Mouse (Mus musculus) myocyte (in vitro differentiated cells): ENCODE measurements around the gene Wdr95. TPM values are rescaled to one million over a fixed set of nuclear protein-coding genes. Genes with fewer than 3 reads are reported as not detected.

Source experiments
- H3K27me3 ChIP-seq: one replicate; pipeline ENCODE4 v1.6.1; 2011; ENCODE audit not compliant: control insufficient read depth, insufficient read depth, insufficient read length
- H3K36me3 ChIP-seq: one replicate; pipeline ENCODE4 v1.6.1; 2011; ENCODE audit not compliant: control insufficient read depth, insufficient read depth
- H3K4me2 ChIP-seq: one replicate; pipeline ENCODE4 v1.6.1; 2011; ENCODE audit warnings: low read depth, control low read depth
- H3K4me3 ChIP-seq: one replicate; pipeline ENCODE4 v1.5.1; 2011; ENCODE audit warnings: mild to moderate bottlenecking, control low read depth, moderate library complexity
- H3K79me2 ChIP-seq: one replicate; pipeline ENCODE4 v1.6.1; 2011; ENCODE audit not compliant: control insufficient read depth, insufficient read depth
- H3ac ChIP-seq: one replicate; pipeline ENCODE4 v1.6.1; 2011; ENCODE audit not compliant: control insufficient read depth, insufficient read length
- CEBPB ChIP-seq: IDR thresholded peaks from 2 replicates; pipeline ENCODE4 v1.6.1; 2011; ENCODE audit warnings: mild to moderate bottlenecking, moderate library complexity; ENCODE audit not compliant: poor library complexity, insufficient read depth, severe bottlenecking
- E2F4 ChIP-seq: IDR thresholded peaks from one replicate; pipeline ENCODE4 v1.6.1; 2011; ENCODE audit warnings: mild to moderate bottlenecking, control low read depth, moderate library complexity; ENCODE audit not compliant: insufficient read depth
- MAX ChIP-seq: IDR thresholded peaks from one replicate; pipeline ENCODE4 v1.6.1; 2011; ENCODE audit warnings: low read depth, mild to moderate bottlenecking, control low read depth
- MYOD1 ChIP-seq, 3 experiments: IDR thresholded peaks; one replicate each; pipeline ENCODE4 v1.6.1; 2011; ENCODE audit warnings: control low read depth in 2 of 3, low read depth in 2 of 3, mild to moderate bottlenecking in 2 of 3, moderate library complexity in 1 of 3; ENCODE audit not compliant: insufficient read length in 2 of 3, control insufficient read depth in 1 of 3
- MYOG ChIP-seq, 3 experiments: IDR thresholded peaks; one replicate each; pipeline ENCODE4 v1.6.1; 2011; ENCODE audit warnings: control low read depth in 2 of 3, low read depth in 2 of 3, mild to moderate bottlenecking in 2 of 3; ENCODE audit not compliant: insufficient read length in 2 of 3, control insufficient read depth in 1 of 3, insufficient read depth in 1 of 3
- POLR2A ChIP-seq: IDR thresholded peaks from one replicate; pipeline ENCODE4 v1.6.1; 2011; ENCODE audit warnings: low read depth, mild to moderate bottlenecking, control low read depth, moderate library complexity; ENCODE audit not compliant: insufficient read length
- POLR2AphosphoS2 ChIP-seq: IDR thresholded peaks from one replicate; pipeline ENCODE4 v1.6.1; 2011; ENCODE audit warnings: low read depth, control low read depth; ENCODE audit not compliant: insufficient read length
- REST ChIP-seq: IDR thresholded peaks from one replicate; pipeline ENCODE4 v1.6.1; 2011; ENCODE audit warnings: mild to moderate bottlenecking, control low read depth, moderate library complexity; ENCODE audit not compliant: insufficient read depth, insufficient read length
- SRF ChIP-seq: IDR thresholded peaks from one replicate; pipeline ENCODE4 v1.6.1; 2011; ENCODE audit warnings: low read depth; ENCODE audit not compliant: control insufficient read depth, insufficient read length
- TCF12 ChIP-seq: IDR thresholded peaks from one replicate; pipeline ENCODE4 v1.6.1; 2011; ENCODE audit warnings: mild to moderate bottlenecking, control low read depth; ENCODE audit not compliant: poor library complexity, insufficient read depth, severe bottlenecking
- TCF3 ChIP-seq: IDR thresholded peaks from one replicate; pipeline ENCODE4 v1.6.1; 2011; ENCODE audit warnings: low read depth, control low read depth; ENCODE audit not compliant: insufficient read length
- USF1 ChIP-seq: IDR thresholded peaks from one replicate; pipeline ENCODE4 v1.6.1; 2011; ENCODE audit warnings: low read depth, mild to moderate bottlenecking, control low read depth, moderate library complexity
- polyA plus RNA-seq: library from polyadenylated mRNA; unstranded; fragments of >200 nt; fragmentation: generic; extraction: Trizol; gene quantifications from one replicate; pipeline ENCODE4 v1.2.1, GENCODE M21; 2012; ENCODE audit warnings: missing spikeins

The Wdr95 gene
- polyA plus RNA-seq, 1 experiment, result 0.07 TPM

- Histone ChIP-seq H3K27me3 (no peaks in the 10 kb centered on the region), H3K79me2 (no peaks in the 10 kb centered on the region), H3K36me3 (no peaks in the 10 kb centered on the region), H3ac (no peak overlapping the region), H3K4me3 (no peak overlapping the region), H3K4me2 (no peak overlapping the region)
- TF ChIP-seq MYOG (IDR thresholded peaks at IDR 0.05; ENCODE audit: control insufficient read depth in 1 of 3, insufficient read depth in 1 of 3, insufficient read length in 2 of 3, low read depth in 2 of 3) (no peak), POLR2AphosphoS2 (no peak), REST (no peak), POLR2A (no peak), USF1 (no peak), MAX (no peak), MYOD1 (IDR thresholded peaks at IDR 0.05; ENCODE audit: control insufficient read depth in 1 of 3, insufficient read length in 2 of 3, low read depth in 2 of 3) (no peak), E2F4 (no peak), TCF12 (no peak), TCF3 (no peak), SRF (no peak), CEBPB (no peak)
These were observed 61.5 kb downstream of the Wdr95 start for GRCm38 (mm10) chr5:149589932-149590331.

DNA sequence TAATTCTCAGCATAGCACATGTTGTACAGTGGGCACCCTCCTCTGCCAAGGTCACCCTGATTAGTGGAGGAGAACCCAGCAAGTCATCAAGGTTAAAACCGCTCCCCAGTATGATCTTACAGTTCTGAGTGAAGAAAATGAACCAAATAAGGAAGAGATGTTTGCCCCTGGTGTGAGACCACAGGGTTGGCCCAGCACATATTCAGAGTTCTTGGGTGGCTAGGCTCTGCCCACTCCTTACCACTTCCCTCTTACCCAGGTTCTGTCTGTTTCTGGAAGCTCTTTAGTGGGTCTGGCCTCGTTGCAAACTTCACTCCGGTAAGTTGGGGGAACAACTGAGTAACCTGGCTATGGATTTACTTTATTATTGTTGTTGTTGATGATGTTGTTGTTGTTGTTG is 65.7 kb downstream of the Wdr95 start:
- Histone ChIP-seq H3K4me2 (no peak overlapping the region), H3K4me3 (no peak overlapping the region), H3K27me3 (no peaks in the 10 kb centered on the region), H3ac (no peak overlapping the region), H3K79me2 (no peaks in the 10 kb centered on the region), H3K36me3 (no peaks in the 10 kb centered on the region)
- TF ChIP-seq MAX, result no peak
- TF ChIP-seq USF1, result no peak
- TF ChIP-seq REST, result no peak
- TF ChIP-seq TCF12, result no peak
- TF ChIP-seq POLR2AphosphoS2, result no peak
- no peak for TF ChIP-seq MYOD1 (IDR thresholded peaks at IDR 0.05; ENCODE audit: control insufficient read depth in 1 of 3, insufficient read length in 2 of 3, low read depth in 2 of 3)
- no peak for TF ChIP-seq POLR2A
- TF ChIP-seq CEBPB, result no peak
- no peak for TF ChIP-seq SRF
- no peak for TF ChIP-seq E2F4
- TF ChIP-seq TCF3, result no peak
- TF ChIP-seq MYOG (IDR thresholded peaks at IDR 0.05; ENCODE audit: control insufficient read depth in 1 of 3, insufficient read depth in 1 of 3, insufficient read length in 2 of 3, low read depth in 2 of 3), result no peak

DNA sequence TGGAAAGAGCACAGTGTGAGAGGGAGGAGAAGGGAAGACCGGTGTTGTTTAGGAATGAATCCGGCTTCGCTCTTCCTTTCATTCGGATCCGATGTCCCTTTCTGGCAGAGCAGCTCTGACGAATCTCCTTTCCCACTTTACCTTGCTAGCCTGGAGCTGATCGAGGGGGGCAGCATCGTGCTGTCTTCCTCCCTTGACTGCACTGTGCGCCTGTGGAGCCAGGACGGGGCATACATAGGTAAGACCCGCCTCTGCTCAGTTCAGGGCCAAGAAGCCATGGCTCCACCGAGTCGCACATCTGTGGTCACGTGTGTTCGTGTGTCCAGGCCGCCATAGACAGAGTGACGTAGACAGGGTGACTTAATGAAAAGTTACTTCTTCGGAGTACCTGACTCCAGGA is 68.9 kb downstream of the Wdr95 start:
- Histone ChIP-seq H3ac (no peak overlapping the region), H3K27me3 (no peaks in the 10 kb centered on the region), H3K4me3 (no peak overlapping the region), H3K79me2 (no peaks in the 10 kb centered on the region), H3K36me3 (no peaks in the 10 kb centered on the region), H3K4me2 (no peak overlapping the region)
- TF ChIP-seq TCF3, result no peak
- TF ChIP-seq SRF, result no peak
- no peak for TF ChIP-seq TCF12
- TF ChIP-seq CEBPB, result no peak
- TF ChIP-seq POLR2AphosphoS2, result no peak
- no peak for TF ChIP-seq MAX
- no peak for TF ChIP-seq MYOG (IDR thresholded peaks at IDR 0.05; ENCODE audit: control insufficient read depth in 1 of 3, insufficient read depth in 1 of 3, insufficient read length in 2 of 3, low read depth in 2 of 3)
- TF ChIP-seq E2F4, result no peak
- TF ChIP-seq REST, result no peak
- no peak for TF ChIP-seq USF1
- no peak for TF ChIP-seq POLR2A
- no peak for TF ChIP-seq MYOD1 (IDR thresholded peaks at IDR 0.05; ENCODE audit: control insufficient read depth in 1 of 3, insufficient read length in 2 of 3, low read depth in 2 of 3)

DNA sequence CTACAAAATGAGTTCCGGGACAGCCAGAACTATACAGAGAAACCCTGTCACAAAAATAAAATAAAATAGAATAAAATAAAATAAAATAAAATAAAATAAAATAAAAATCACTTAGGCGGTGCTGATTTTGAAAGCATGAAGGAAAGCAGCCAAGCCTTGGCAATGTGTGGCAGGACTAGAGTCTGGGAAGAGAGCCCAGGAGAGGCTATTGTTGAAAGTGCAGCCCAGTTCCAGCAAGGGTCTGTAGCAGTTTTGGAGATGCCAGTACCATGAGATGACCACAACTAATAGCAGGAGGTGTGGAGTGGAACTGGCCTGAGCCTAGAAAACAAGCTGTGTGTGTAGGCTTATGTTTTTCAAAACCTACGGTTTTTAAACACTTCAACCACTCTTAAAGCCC is 73.5 kb downstream of the Wdr95 start:
- Histone ChIP-seq H3K79me2 (no peaks in the 10 kb centered on the region), H3K27me3 (no peaks in the 10 kb centered on the region), H3K4me2 (no peak overlapping the region), H3ac (no peak overlapping the region), H3K4me3 (no peak overlapping the region), H3K36me3 (no peaks in the 10 kb centered on the region)
- no peak for TF ChIP-seq MAX
- TF ChIP-seq TCF3, result no peak
- TF ChIP-seq POLR2A, result no peak
- no peak for TF ChIP-seq USF1
- TF ChIP-seq E2F4, result no peak
- TF ChIP-seq SRF, result no peak
- TF ChIP-seq REST, result no peak
- no peak for TF ChIP-seq TCF12
- no peak for TF ChIP-seq MYOG (IDR thresholded peaks at IDR 0.05; ENCODE audit: control insufficient read depth in 1 of 3, insufficient read depth in 1 of 3, insufficient read length in 2 of 3, low read depth in 2 of 3)
- no peak for TF ChIP-seq CEBPB

DNA sequence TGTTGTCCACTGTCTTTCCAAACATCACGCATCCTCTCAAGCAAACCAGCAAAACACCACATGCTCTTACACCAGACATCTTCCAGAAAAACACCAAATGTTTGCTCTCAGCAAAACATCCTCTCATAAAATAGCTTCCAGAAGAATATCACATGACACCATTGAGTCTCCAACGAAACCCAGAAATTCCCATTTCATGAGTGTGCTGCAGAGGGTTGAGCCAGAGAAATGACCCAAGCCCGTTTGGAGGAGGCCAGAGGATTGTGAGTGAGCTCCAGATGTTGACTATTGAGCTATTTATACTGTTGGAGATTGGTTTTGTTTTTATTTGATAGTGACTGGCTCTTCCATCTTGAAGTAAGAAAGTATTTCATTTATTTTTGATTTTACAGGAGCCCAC is 74.8 kb downstream of the Wdr95 start:
- Histone ChIP-seq H3ac (no peak overlapping the region), H3K4me2 (no peak overlapping the region), H3K36me3 (no peaks in the 10 kb centered on the region), H3K79me2 (no peaks in the 10 kb centered on the region), H3K27me3 (no peaks in the 10 kb centered on the region), H3K4me3 (no peak overlapping the region)
- TF ChIP-seq MYOG (IDR thresholded peaks at IDR 0.05; ENCODE audit: control insufficient read depth in 1 of 3, insufficient read depth in 1 of 3, insufficient read length in 2 of 3, low read depth in 2 of 3) (no peak), REST (no peak), USF1 (no peak), POLR2AphosphoS2 (no peak), TCF12 (no peak), SRF (no peak), CEBPB (no peak), E2F4 (no peak), MAX (no peak), MYOD1 (IDR thresholded peaks at IDR 0.05; ENCODE audit: control insufficient read depth in 1 of 3, insufficient read length in 2 of 3, low read depth in 2 of 3) (no peak), TCF3 (no peak), POLR2A (no peak)
